Mouse (Mus musculus): Measurements from ENCODE around the gene Ptprf.

Gene Ptprf

DNA sequence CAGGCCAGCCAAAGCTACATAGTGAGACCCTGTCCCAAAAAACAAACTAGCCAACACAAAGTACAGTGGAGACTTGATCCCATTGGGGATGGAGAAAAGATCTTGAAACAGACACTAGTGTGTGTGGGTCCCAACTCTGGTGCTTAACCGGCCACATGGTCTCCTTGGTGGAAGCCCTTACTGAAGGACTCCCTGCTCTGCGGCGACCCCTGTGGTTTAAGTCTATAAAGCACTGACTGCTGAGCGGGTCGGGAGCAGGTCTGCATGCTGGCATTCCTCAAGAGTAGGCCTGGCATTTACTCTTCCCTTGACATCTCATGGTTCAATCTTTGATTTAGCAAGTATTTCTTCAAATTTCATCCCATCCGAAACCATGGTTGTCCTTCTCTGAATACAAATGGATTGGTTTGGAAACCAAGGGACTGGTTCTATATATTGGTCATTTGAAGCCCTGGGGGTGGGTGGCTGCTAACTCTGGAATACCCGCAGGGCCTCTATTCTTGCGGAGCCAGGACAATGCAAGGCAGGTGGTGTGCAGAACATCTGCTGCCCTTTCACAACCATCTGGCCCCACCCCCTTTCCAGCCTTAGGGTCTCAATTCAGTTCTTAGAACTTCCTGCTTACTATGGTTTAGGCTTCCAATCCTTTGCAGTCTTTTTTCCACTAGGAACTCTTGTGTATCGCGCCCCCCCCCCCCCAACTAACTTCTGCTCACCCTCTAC lies 84.1 kb downstream of the Ptprf start:
- DNase-seq (ENCODE audit: low read depth, low spot score) = no peak

DNA sequence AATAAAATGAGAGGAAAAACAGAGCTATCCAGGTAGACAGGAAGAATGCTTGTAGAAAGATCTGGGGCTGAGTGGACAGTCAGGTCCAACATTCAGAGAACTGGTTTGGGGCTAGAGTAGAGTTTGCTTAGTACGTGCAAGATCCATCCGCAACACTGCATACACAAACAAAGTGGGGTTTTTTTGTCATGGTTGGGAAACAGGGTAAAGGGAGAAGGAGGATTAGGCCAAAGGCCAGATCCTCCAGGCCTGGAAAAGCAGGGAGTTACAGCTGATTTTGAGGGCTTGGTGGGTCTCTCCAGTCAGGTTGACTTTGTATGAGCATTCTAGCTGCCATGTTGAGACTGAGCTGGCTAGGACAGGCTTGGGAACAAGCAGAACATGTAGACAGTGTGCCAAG lies 85.3 kb downstream of the Ptprf start:
- no peak for DNase-seq (ENCODE audit: low read depth, low spot score)

DNA sequence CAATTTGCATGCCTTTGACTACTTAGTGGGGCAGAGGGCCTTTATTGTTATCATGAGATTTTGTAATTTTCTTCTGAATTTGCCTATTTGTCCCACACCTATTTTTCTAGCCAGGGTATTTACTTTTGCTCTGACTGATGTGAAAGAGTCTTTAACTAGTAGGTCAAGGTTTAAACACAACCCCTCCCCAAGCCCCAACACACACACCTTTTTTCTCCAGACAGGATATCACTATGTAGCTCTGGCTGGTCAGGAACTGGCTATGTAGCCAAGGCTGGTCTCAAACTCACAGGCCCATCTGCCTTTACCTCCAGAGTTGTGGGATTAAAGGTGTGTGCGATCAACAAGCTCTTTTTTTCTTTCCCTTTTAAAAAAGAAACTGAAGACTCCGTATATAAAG lies 92.1 kb downstream of the Ptprf start:
- no peak for DNase-seq (ENCODE audit: low read depth, low spot score)

DNA sequence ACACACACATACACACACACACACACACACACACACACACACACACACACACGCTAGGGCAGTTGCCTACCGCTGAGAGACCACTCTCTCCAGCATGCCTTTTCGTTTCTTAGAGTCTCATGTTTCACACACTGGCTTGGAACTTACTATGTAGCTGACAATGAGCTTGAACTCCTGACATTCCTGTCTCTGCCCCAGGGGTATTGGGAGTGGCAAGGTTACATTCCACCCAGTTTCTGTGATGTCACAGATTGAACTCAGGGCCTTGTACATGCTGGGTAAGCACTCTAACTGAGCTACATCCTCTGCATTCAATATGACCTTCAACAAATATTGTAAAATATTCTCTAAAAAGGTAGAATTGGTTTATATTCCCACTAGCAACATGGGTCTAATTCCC lies 92.6 kb downstream of the Ptprf start:
- peak; percentile 55 for DNase-seq (ENCODE audit: low read depth, low spot score)

DNA sequence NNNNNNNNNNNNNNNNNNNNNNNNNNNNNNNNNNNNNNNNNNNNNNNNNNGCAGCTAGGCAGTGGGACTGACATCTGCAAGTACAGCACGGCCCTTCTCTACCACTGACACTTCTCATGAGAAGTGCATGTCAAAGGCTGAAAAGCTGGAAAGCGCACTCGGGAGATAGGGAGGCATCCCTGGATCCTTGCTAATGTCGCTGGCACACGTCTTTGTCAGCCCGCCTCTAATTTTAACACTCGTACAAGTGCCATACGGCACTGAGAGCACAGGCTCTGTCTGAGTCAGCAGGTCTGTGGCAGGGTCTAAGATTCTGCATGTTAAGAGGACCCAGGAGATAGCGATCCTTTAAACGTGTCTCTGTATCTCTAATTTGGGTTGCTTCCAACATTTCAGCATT lies 95.0 kb downstream of the Ptprf start:
- no peak for DNase-seq (ENCODE audit: low read depth, low spot score)

DNA sequence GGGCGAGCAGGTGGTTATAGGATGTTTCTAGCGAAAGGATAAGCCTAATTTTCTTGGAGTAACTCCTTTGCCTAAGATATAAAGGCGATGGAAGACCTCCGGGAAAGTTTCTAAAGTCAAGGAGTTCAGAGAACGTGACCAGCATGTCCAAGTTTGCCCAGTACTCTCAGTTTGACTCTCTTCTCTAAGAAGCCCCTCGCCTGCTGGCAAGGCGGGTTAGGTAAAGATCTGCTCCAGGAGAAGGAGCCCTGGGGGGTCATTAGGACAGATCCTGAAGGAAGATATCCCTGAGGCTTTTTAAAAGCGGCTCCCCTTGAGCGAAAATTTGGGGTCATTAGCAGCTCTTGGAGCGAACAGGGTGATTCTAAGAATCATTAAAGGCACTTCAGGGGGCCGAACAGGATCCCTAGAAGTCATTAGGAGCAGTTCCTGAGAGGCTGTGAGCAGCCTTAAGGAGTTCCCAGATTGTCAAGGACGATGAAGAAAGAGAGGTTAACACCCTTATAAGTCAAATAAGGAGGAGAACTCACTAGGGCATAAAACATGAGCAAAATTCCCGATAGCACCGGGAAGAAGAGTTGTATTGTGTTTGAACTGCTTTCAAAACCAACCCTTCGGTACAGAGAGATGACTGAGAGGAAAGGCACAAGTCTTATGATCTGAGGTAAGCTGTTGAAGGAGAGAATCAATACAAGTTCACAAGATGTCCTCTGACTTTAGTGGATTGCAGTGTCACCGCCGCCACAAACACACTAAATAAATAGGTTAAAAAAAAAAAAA lies 110.7 kb downstream of the Ptprf start:
- no peak for DNase-seq (ENCODE audit: low read depth, low spot score)

DNA sequence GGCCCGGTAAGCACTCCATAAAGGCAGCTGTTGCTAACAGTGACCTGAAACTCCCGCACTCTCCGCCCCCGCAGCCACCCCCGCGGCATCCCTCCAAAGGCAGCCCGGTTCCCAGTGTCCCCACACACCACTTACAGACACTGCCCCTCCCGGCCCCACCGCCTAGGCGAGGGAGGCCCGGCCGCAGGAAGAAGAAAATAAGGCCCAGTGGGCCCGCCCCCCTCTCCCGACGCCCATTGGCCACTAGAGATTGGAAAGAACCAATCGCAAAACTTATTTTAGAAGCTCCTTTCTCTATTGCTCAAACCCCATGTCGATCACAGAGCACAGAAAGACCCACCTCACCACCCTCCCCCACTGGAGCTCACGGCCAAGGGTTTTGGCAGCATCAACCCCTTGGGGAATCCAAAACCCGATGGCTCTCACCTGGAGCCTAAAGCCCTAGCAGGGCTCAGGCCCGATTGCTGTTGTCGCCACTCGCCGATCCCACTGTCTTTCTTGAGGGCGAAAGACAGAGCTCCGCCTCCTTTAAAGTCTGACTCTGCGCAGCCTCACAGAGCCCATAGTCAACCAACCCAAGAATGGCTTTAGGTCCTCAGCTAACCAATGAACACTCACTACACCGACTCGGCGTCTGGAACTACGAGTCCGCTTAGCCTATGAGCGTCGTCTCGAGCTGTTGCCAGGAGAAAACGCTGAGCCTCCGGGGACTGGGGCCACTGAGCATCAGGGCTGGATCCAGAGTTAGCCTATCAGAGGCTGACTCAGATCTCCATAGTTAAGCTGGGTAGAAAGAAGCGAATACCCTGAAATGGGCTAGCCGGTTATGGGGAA lies 111.5 kb downstream of the Ptprf start, which contains the start of gene Kdm4a:
Gene Kdm4a, minus strand, starts transcription at position 577 of the 834 bp plus-strand sequence.
- peak; percentile 99 for DNase-seq (ENCODE audit: low read depth, low spot score)

DNA sequence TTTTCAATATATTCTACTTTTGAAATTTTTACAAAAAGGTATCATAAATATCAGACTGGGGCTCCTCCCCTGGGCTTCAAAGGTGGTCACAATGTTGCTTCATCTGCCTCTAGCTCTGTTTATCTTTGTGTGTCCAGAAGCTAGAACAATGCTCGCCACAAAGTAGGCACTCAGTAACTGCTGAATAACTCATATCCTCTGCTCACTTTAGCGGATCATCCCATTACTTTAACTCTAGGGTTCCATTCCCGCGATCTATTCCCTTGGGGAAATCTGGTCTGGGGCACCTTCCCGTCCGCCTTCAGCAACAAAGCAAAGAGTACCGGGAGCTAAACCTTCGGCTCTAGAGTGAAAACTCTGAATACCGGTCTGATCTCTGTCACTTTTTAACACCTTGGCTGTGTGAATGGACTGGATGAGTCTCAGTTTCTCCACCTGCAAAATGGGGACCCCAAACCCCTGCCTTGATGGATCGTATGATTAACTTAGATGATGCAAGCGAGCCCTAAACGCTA lies 112.2 kb downstream of the Ptprf start:
- DNase-seq (ENCODE audit: low read depth, low spot score) = no peak

DNA sequence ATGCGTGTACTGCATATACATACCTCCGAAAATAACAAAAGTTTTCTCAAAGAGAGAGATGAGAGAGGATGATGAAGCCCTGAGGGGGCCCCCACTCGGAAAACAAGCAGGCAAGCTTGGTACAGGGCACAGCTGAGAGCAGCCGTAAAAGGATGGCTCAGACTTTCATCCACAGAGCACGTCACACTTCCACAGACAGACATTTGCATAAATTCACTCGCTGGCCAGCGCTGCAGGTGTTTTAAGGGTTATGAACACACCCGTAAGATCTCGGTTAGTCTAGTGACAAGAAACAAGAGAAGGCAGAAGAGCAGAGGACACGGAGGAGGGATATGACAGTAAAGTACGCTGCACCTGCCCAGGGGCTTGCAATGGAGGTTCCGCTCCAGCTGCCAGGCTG lies 118.7 kb downstream of the Ptprf start:
- DNase-seq (ENCODE audit: low read depth, low spot score) = no peak

DNA sequence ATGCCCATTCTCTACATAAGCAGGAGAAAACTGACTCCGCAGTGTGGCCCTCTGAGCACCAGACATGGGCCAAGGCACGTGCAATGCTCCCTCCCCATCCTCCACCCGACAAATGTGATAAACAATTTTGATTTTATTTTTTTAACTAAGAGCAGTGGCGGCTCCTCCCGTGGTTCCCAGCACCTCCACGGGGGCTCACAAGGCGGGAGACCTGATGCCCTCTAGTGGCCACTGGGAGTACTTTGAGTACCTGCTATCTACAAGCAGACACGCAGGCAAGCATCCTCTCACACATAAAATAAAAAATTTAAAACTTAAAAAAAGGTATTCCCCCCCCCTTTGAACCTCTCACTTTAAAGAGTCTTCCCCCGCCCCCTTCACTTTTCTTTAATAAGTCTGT lies 120.2 kb downstream of the Ptprf start:
- peak; percentile 43 for DNase-seq (ENCODE audit: low read depth, low spot score)

DNA sequence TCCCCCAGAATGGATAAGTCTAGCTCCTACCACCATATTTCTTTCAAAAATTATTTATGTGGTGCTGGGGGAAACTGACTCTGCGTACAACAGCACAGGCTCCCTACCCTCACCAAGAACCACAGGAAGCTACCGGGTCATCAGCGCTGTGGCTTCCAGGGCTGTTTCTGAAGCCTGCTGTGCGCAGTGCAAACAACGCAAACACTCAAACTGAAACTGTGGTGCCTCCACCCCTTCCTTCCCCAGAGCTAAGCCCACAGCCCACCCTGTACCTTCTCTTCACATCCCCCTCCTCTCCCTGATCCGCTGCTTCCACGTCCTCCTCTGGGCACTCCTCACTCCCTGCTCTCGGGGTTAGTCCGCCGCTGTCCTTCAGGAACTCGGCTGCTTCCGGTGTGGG lies 129.1 kb downstream of the Ptprf start:
- no peak for DNase-seq (ENCODE audit: low read depth, low spot score)
